Mouse (Mus musculus): ENCODE measurements around the gene Adgre1.
"Not testable (repeated sequence)": the region's sequence is repeated elsewhere in the genome, so short reads cannot be mapped to it uniquely, and the experiment has no call there.

The Adgre1 gene

DNA sequence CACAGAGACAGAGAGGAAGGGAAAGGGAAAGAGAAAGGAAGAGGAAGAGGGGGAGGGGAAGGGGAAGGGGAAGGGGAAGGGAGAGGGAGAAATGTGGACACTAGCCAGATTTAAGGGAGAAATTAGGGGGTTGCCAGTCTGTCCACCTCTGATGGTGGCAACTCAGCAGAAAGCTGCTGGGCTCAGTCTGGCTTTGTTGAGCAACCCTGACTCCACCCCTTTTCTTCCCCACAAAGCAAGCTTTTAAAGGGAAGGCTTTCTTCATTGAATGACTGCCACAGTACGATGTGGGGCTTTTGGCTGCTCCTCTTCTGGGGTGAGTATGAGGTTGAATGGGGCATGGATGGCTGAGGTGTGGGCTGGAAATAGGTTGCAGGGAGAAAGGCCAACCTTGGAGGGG lies at the start of gene Adgre1:
Adgre1 (plus strand) TSS at position 251 of the 400 bp plus-strand sequence.
- DNase-seq (ENCODE audit: low spot score): no peak

DNA sequence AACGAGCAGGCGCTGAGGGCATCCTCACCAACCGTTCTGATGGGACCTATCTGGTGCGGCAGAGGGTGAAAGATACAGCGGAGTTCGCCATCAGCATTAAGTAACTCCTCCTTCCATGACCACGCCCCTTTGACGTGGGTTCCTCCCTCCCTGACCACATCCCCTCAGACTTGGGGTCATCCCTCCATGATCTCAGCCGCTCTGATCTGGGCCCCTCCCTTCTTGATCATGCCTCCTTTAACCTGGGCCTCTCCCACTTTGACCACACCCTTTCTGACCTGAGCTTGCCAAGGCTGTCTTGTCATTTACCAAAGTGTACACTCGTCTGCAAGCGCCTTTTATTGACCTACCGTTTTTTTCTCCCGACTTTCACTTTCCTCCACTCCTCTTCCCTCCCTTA lies 46.7 kb upstream of the Adgre1 start:
- no peak for DNase-seq (ENCODE audit: low spot score)

DNA sequence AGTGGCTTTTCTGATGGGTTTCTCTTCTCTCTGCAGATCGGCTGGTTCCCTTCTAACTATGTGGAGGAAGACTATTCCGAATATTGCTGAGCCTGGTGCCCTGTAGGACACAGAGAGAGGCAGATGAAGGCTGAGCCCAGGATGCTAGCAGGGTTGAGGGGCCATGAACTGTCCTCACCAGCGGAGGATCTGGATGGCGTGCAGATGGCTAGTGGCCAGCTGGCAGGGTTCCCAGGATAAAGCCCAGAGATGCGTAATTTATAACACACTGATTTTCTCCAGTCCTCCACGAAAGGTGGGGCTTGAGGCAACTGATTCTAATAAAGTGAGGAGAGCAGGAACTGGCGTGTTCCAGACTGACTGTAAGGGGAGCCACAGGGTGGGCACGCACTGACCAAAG lies 30.9 kb upstream of the Adgre1 start:
- no peak for DNase-seq (ENCODE audit: low spot score)

DNA sequence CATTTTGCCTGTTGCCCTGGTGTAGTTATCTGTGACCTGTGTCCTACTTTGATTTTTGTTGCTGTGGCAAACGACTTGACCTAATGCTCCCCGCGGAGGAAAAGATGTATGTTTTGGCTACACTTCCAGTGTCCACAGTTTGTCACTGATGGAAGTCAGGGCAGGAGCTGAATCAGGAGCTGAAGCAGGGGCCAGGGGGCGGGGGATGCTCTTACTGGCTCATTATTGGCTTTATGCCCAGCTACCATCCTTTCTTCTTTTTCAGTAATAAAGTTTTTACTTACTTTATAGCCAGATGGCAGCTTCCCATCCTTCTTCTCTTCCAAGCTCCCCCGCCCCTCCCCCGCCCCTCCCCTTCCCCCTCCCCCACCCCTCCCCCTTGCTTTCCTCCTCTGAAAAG lies 29.5 kb upstream of the Adgre1 start:
- DNase-seq (ENCODE audit: low spot score): no peak

DNA sequence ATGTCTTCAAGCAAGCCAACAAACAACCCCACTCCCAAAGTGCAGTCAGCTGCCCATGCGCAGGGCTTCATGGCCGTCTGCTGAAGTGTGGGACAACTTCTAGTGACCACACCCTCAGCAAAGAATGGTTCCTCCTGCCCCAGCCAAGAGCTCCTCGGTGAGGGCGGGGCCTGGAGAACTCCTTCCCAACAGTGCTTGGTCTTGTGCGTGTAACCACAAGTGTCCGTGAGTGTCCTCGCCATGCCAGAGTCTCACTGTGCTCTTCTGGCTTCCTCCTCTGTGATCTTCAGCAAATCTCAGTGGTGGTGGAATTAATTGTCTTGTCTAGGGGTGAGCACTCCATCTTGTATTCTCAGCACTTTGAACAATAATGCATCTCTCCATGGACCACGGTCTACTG lies 27.5 kb upstream of the Adgre1 start:
- no peak for DNase-seq (ENCODE audit: low spot score)

DNA sequence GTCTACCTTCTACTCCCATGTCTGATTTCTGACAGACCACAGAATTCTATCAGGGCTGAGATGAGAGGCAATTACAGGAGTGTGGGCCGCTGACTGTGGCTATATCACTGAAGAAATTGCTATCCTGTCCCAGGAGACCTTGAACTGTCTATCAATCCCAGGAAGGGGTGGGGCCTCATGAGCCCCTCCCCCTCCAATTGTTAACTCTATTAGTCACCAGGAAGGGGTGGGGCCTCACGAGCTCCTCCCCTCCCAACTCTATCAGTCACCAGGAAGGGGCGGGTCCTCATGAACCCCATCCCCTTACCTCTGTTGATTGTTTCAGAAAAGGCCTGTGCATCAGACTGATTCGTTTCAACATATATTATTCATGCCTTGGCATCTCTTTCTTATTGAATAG lies 26.2 kb upstream of the Adgre1 start:
- DNase-seq (ENCODE audit: low spot score): no peak

DNA sequence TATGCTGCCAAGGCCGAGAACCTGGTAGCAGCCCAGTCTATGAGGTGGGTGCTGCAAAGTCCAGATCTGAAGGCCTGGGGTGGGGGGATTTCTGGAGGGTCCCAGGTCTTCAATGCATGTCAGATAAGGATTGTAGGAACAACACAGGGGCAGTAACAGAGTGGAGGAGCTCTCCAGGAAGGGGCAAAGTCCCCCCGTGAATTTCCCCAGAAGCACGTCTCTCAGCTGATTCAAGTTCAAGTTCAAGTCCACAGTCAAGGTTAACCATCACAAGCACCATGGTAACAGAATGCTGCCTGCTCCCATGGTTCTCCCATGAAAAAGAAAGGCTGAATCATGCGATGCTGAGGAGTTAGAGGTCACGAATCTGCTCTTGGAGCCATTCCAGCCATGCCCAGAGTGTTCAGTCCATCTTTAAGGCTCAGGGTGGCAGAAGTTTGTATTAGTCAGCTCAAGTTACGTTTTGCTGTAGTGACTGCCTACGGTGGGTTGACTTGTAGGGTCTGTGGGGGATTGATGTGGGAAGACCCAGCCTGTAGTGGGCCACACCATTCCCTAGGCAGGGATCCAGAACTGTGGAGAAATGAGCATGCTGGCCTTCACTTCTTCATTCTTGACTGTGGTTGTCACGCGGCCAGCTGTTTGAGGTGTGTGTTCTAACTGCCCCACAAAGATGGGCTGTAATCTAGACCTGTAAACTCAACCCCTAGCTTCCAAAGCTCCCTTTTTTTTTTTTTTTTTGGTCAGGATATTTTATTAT lies 24.3 kb upstream of the Adgre1 start:
- no peak for DNase-seq (ENCODE audit: low spot score)

DNA sequence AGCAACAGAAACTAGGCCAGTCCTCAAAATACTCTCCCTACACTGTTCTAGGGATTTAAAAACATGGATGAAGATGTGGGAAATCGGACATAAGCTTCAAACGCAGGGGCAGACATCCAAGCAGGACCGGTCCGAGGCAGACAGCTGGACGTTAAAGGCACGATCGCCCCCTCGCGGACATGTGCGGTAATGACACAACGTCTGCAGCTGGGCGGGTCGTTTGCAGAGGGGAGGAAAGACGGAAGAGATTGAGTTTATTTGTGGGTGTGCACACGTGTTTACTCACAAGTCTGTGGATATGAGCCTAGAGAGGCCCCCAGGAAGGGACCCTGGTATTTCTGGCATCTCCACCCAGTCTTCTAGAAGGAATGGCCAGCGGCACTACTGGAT lies 23.7 kb upstream of the Adgre1 start:
- peak; percentile 58 for DNase-seq (ENCODE audit: low spot score)

DNA sequence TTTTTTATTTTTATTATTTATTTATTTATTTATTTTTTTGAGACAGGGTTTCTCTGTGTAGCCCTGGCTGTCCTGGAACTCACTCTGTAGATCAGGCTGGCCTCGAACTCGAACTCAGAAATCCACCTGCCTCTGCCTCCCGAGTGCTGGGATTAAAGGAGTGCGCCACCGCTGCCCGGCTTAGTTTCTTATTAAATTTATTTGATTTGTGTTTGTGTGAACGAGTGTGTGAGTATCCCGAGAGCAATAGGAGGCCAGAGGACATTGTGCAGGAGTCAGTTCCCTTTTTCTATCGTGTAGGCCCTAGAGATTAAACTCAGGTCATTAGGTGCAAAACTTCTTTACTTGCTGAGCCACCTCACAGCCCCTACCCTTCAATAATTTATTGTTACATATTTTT lies 23.3 kb upstream of the Adgre1 start:
- not testable (repeated sequence) for DNase-seq (ENCODE audit: low spot score)

DNA sequence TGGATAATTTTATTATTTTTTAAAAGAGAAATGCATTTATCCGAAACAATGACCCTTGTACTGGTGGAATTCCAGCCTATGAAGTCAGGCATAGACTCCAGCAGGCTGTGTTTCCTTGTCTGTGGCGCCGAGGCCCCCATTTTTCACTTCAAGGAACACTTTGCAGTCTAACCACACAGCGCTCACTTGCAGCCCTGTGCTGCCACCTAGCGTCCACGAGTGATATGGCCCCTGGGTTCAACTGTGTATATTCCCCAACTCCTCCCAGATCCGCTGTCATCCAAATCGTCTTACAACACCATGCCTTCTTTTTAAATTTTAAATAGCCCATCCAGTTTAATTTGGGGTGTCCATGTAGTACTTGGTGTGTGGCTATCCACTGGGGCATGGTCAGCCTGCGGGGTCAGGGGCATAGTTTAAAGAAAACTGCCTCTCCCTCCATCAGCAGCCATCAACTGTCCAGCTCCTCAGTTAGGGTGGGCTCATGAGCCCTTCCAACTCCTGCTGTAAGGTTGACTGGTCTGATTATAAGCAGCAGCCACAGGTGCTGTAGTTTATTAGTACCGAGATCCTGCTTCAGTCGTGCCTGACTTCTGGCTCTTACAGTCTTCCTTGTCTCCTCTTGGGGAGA lies 22.7 kb upstream of the Adgre1 start:
- DNase-seq (ENCODE audit: low spot score): peak; percentile 76

DNA sequence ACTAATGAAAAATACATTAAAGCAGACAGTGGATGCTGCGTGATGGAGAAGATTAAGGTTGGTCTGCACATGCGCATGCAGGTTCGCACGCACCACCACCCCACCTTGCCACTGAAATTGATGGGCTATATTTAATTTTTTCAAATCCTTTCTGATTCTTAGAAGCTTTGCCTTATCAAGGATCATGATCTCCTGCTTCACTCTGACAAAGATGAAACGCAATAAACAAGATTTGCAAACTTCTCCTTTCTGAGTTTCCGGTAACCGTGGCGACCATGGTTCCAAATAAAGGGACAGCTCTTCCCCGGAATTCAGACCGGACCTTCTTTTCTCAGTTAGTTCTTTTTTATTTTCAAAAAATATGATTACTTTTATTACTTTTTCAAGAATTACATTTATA lies 20.5 kb upstream of the Adgre1 start:
- no peak for DNase-seq (ENCODE audit: low spot score)

DNA sequence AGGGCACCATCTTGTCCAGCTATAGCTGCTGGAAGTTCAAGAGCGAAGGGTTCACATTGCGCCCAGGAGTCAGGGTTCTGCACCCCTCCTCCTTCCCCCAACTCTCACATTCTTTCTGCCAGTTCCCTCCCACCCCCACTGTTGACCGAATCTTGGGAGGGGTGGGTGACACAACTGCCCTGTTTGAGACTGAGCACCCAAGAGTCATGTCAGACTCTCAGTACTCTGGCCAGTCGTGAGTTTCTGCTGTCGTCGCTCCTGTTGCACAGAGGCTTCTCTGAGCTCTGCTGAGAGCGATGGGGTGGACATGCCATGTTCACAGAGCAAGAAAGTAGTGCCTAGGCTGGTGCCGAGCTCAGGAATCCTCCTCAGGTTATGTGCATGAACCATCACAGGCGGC lies 19.2 kb upstream of the Adgre1 start:
- no peak for DNase-seq (ENCODE audit: low spot score)

DNA sequence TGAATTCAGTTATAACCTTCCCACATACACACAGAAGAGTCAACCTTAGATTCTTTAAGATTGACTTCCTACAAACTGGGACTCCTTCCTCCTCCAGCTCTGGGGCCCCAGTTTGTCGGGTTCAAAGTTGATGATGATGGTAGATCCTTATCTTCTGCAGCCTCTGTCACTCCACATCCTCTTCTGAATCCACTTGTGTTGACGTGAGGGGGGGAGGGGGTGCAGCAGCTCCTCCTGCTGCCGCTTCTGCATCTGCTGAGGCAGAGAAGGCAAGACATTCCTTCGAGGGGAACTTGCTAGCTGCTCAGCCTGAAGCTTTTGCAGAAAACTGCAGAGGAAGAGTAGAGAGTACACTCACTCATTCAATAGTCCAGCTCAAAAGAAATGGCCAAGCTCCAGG lies 16.9 kb upstream of the Adgre1 start:
- DNase-seq (ENCODE audit: low spot score): no peak

DNA sequence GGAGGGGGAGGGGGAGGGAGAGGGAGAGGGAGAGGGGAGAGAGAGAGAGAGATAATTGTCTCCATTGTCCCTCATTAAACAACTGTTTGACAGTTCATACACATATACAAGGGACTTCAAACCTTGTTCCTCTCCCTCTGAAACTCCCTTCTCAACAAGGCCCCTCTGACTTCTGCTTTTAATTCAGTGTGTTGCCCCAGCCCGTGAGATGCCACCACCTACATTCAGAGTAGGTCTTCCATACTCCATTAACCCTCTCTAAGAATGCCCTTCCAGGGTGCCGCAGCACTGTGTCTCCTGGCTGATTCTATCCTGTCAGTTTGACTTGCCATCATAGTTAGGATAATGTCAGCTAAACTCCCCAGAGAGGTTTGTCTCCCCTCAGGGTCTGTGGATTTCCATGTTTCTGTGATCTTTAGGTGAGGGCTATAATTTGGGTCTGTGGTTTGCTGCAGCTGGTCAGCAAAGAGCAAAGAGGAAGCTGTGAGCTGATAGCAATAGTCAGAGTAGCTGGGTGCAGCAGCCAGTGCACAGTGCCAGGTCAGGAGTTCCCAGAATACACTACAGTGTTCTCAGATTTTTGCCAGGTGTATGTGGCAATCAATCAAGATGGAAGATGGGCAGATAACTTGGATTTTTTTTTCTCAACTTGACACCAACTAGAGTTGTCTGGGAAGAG lies 14.3 kb upstream of the Adgre1 start:
- DNase-seq (ENCODE audit: low spot score): no peak

DNA sequence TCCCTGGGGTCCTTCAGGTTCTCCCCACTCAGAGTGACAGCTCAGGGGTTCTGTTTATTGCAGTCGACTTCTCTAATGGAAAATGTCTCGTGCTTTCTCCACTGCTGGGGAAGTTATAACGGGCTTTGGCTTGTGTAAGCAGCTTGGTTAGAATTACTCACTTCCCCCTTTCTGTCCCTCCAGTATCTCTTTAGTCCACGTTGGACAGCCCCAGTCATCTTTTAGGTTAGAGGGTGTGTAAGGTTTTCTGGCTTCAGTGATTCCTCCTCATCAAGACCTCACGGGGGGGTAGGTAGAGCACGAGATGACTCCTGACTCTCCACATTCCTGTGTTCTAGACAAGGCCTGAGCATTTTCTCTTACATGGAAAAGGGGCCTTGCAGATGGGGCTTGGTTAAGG lies 11.5 kb upstream of the Adgre1 start:
- no peak for DNase-seq (ENCODE audit: low spot score)

DNA sequence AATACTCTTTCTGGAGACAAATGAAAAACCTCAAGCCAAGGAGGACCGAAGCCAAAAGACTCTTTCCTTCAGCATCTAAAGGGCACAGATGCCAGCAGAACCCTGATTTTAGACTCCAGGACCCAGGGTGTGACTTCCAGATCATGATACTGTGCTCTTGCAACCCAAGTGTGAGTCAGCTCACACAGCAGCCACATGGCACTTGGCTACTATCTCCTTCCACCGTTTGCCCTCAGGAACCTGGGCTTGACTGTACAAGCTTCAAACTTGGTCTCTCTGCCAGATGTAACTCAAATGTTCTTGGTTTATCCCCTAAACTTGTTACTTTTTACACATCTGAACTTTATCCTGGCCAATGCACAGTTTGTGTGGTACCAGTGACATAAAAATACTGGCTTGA lies 10.7 kb upstream of the Adgre1 start:
- DNase-seq (ENCODE audit: low spot score): no peak

DNA sequence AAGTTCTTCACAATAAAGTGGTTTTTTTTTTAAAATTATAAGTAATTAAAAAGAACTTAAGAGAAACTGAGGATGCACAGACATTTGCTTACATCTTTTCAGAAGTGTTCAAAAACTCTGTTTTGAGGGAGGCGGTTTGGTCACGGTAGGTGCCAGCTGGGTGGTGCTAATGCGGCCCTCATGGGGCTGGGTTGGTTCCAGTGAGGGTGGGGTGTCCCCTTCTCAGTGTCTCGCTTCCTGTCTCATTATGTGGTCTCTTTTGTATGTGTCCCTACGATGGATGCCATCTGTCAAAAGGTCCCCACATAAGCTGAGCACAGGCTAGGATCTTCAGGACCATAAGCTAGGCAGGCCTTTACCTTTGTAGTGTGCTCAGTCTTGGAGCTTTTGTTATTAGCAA lies 9.4 kb upstream of the Adgre1 start:
- no peak for DNase-seq (ENCODE audit: low spot score)

DNA sequence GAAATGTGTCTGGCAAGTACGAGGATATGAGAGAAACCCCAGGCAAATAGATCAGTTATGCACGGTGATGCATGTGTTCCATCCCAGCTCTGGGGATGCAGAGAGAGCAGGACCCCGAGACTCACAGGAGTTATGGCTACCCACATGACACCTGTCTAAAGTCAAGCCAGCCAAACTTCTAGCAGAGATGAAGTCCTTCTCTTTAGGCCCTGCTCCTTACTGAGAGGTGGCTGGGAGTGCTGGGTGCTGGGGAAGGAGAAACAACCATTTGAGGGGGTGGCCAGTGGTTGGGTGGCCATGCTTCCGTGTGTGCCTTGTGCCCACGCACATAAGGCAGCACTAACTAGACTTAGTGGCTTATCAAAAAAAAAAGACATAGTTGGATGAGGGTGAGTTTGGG lies 8.3 kb upstream of the Adgre1 start:
- no peak for DNase-seq (ENCODE audit: low spot score)

DNA sequence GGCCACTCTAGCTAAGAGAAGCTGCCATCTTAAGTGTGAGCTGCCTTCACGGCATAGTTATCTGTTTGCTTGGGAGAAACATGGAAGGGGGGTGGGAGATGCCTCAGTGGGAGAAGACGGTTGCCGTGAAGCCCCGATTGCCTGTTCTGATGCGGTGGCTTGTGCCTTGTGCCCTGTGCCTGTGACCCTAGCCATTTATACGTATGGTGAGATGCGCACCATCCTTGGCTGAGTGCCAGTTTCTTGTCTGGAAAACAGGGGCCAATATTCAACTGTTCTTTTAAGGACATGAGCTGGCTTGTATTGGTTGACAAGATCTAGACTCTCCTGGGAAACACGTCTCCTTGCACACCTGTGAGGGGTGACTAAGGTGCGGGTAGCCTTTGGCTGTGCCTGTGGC lies 7.4 kb upstream of the Adgre1 start:
- no peak for DNase-seq (ENCODE audit: low spot score)

DNA sequence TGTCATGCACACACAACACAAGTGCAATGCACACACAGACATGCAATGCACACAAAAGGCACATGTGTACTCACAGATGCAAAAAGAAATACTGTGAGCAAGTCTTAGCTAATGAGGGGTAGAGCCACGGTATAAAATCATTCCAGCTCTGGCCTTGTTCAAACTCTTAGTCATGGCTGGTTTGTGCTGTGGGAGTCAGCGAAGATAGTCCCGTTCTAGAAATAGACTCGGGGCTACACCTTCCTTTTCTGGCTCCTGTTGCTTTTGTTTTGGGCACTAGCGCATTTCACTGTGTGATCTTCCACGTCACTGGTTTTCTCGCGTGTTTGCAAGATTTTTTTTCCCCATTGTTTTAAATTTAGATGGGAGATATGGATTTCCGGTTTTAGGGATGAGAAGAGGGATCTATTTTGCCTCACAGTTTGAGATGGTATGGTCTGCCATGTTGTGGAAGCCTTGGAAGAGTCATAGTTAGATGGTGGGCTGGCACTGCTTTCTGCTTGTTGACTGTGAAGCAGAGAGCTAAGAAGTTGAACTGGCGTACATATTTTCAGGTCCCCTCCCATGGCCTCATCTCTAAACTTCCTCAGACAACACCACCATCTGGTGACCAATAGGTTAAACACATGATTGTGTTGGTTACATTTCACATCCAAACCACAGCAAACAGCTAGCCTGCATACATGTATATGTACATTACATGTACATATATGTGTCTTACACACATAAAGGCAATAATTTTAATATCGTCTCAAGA lies 1.2 kb downstream of the Adgre1 start:
- DNase-seq (ENCODE audit: low spot score): no peak
